Mouse (Mus musculus) hindbrain, embryonic 16.5 days (tissue): Measurements from ENCODE around the gene Herpud1. TPM values are rescaled to one million over a fixed set of nuclear protein-coding genes. Genes with fewer than 3 reads are reported as not detected.
A peak's percentile ranks its signal among the peaks of the same experiment; 100 is the strongest.

Experiments
- ATAC-seq: fragments of 200-750 bp; cut with Nextera tagmentation; 2 replicates; pipeline ENCODE4 v1.8.0; 2017; ENCODE audit warnings: moderate TSS enrichment, moderate library complexity
- H3K27ac ChIP-seq: fragments of 300-500 bp; sonication (generic); 2 replicates; pipeline ENCODE4 v1.5.1; 2014; ENCODE audit warnings: low read depth, mild to moderate bottlenecking, control low read depth, low read length, moderate library complexity
- H3K27me3 ChIP-seq: fragments of 300-500 bp; sonication (generic); replicated peaks from 2 replicates; pipeline ENCODE4 v1.6.1; 2014; ENCODE audit warnings: low read length; ENCODE audit not compliant: control insufficient read depth, insufficient read depth
- H3K36me3 ChIP-seq: fragments of 300-500 bp; sonication (generic); 2 replicates; pipeline ENCODE4 v1.6.1; 2014; ENCODE audit warnings: mild to moderate bottlenecking, low read length, moderate library complexity, mixed read lengths; ENCODE audit not compliant: control insufficient read depth, insufficient read depth
- H3K4me1 ChIP-seq: fragments of 300-500 bp; sonication (generic); 2 replicates; pipeline ENCODE4 v1.6.1; 2014; ENCODE audit warnings: low read depth, low read length; ENCODE audit not compliant: control insufficient read depth, insufficient read depth
- H3K4me2 ChIP-seq: fragments of 300-500 bp; sonication (generic); 2 replicates; pipeline ENCODE4 v1.6.1; 2014; ENCODE audit warnings: mild to moderate bottlenecking, low read length, control low read depth, moderate library complexity
- H3K4me3 ChIP-seq: fragments of 300-500 bp; sonication (generic); 2 replicates; pipeline ENCODE4 v1.5.1; 2014; ENCODE audit warnings: mild to moderate bottlenecking, low read length, control low read depth, moderate library complexity
- H3K9ac ChIP-seq: fragments of 300-500 bp; sonication (generic); 2 replicates; pipeline ENCODE4 v1.6.1; 2014; ENCODE audit warnings: low read depth, mild to moderate bottlenecking, control low read depth, low read length, moderate library complexity
- H3K9me3 ChIP-seq: fragments of 300-500 bp; sonication (generic); 2 replicates; pipeline ENCODE4 v1.6.1; 2014; ENCODE audit warnings: mild to moderate bottlenecking, low read length, moderate library complexity; ENCODE audit not compliant: control insufficient read depth
- WGBS: fragments of 180-500 bp; shearing (Covaris S2); extraction: QIAGEN DNeasy Blood & Tissue Kit; methylation state at CpG from one replicate; pipeline ENCODE4 v1.1.7; 2014; 5-methylcytosine and 5-hydroxymethylcytosine counted together
- polyA plus RNA-seq: library from polyadenylated mRNA; unstranded; fragments of >200 nt; fragmentation: Nextera tagmentation; extraction: Ambion mirVana; gene quantifications from 2 replicates; pipeline ENCODE4 v1.2.1, GENCODE M21; 2015

Gene Herpud1
- polyA plus RNA-seq, 1 experiment from 2014 or later: 71.3 TPM

DNA sequence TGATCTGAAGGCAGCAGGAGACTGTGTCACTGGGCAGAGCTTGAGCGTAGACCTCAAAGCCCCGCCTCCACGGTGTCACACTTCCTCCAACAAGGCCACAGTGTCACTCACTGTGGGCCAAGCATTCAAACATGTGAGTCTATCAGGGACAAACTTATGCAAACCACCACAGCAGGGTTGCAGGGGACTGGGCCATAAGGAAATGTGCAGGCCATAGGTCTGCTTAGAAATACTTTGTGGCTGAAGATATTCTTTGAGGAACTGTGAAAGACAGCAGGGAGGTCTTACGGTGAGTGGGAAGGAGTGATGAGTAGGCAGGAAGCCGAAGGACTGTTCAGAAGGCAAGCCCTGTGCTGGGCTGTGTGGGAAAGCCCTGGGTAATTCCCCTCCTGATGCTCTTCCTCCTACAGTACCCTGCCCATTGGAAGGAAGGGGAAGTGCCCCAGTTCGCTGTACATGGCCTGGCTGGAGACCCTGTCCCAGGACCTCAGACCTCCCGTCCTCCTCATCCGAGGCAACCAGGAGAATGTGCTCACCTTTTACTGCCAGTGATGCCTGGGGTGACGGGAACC lies 20.7 kb upstream of the Herpud1 start:
- H3K27ac ChIP-seq: no peak overlapping the region
- no peaks in the 10 kb centered on the region for H3K27me3 ChIP-seq
- WGBS: 89% methylated on average over 9 of the region's 9 CpGs
- ATAC-seq: no peak
- no peaks in the 10 kb centered on the region for H3K4me1 ChIP-seq
- H3K9me3 ChIP-seq: no peaks in the 10 kb centered on the region
- H3K4me2 ChIP-seq: no peak overlapping the region
- no peak overlapping the region for H3K4me3 ChIP-seq
- no peak overlapping the region for H3K9ac ChIP-seq
- no peaks in the 10 kb centered on the region for H3K36me3 ChIP-seq

DNA sequence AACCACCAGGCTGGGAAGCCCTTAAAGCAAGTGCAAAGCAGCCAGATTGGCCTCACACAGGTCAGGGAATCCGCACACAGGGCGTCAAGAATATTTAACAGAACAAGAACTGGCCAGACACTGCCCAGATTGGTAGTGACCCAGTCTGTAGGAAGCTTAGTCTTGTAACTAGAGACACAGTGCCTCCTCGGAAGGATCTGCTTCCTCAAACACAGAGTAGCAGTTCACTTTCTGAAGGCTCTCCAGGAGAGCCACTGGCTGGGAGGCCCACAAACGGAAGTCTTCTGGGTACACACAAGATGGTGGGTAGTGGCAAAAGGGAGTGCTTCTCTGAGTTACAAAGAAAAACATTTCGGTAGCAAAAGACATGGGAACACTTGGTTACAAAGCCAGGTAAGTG lies 15.4 kb upstream of the Herpud1 start:
- Histone ChIP-seq H3K4me3 (no peak overlapping the region), H3K4me1 (no peaks in the 10 kb centered on the region), H3K9ac (no peak overlapping the region), H3K36me3 (no peaks in the 10 kb centered on the region), H3K27ac (no peak overlapping the region), H3K4me2 (no peak overlapping the region), H3K9me3 (no peaks in the 10 kb centered on the region), H3K27me3 (no peaks in the 10 kb centered on the region)
- WGBS: 88% methylated on average over 5 of the region's 5 CpGs
- no peak for ATAC-seq

DNA sequence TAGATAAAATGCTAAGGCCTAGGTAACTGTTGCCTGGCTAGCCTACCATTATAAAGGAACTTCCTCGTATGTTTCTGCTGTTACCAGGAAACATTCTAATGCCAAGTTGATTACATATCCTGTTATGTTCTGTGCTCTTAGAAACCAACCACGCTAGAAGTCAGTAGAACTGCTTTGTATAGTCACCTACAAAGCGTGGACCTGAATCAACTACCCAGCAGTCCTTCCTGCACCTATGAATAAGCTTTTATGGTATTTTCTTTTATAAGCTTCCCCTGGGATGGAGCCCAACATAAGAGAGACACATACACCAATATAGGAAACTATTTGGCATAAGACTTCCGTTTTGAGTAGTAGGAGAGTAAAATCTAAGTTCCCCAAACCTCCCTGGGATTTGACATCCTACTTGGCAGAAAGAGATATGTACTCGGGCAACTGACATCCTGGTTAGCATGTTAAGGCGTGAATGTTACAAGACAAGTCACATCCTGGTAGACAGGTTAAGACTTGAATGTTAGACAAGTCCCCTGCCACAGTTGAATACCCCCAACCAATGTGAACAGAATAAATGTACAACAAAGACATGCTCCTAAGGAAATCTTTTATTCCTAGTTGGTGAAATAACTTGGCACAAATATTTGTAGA lies 13.2 kb upstream of the Herpud1 start:
- no peaks in the 10 kb centered on the region for H3K36me3 ChIP-seq
- H3K27me3 ChIP-seq: no peaks in the 10 kb centered on the region
- H3K9ac ChIP-seq: no peak overlapping the region
- H3K4me2 ChIP-seq: no peak overlapping the region
- WGBS: 85% methylated on average over 6 of the region's 6 CpGs
- no peak for ATAC-seq
- no peak overlapping the region for H3K4me3 ChIP-seq
- no peak overlapping the region for H3K27ac ChIP-seq
- H3K9me3 ChIP-seq: no peaks in the 10 kb centered on the region
- H3K4me1 ChIP-seq: no peaks in the 10 kb centered on the region

DNA sequence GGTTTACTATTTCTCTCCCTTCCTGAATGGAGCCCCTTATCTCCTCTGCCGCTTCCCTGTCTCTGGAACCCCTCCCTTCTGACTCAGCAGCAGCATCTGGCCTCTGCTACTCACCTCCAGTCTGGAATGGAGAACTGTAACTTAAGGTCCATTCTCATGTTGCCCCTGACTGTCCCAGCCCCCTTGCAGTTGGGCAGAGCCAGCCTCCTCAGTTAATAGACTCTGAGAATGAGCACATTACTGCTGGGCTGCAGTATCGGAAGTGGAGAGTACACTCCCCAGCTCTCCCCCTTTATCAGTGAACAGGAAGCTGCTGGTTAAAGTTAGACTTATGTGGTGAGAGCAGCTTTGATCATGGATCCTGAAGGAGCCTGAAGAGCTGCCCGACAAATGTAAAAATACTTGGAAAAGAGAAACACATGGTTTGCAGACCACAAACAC lies 10.7 kb upstream of the Herpud1 start:
- no peak overlapping the region for H3K4me3 ChIP-seq
- no peak for ATAC-seq

DNA sequence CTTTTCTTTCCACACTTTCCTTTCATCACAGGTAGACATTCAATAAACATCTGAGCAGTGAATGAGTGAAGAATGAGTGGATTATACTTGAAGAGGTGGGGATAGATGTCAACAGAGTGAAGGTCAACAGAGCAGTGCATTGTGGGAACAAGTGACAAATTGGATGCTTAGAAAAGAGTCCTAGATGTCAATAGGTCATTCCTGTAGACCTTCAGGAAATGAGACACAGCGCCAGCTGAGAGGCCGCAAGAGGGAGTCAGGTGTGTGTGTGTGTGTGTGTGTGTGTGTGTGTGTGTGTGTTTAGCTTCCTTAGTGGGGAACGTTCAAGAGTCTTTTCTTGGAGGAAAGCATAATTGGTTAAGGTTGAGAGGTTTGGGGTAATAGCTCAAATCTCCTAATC lies 10.1 kb upstream of the Herpud1 start:
- no peaks in the 10 kb centered on the region for H3K27me3 ChIP-seq
- H3K4me3 ChIP-seq: no peak overlapping the region
- H3K9me3 ChIP-seq: no peaks in the 10 kb centered on the region
- H3K4me2 ChIP-seq: no peak overlapping the region
- no peak for ATAC-seq
- H3K36me3 ChIP-seq: no peaks in the 10 kb centered on the region
- WGBS: 83% methylated on average over 3 of the region's 3 CpGs
- H3K4me1 ChIP-seq: no peaks in the 10 kb centered on the region
- H3K9ac ChIP-seq: no peak overlapping the region
- H3K27ac ChIP-seq: no peak overlapping the region

More for the DNA sequence above, 10.7 kb upstream of the Herpud1 start:
- H3K4me1 ChIP-seq: no peaks in the 10 kb centered on the region
- no peak overlapping the region for H3K9ac ChIP-seq
- no peaks in the 10 kb centered on the region for H3K27me3 ChIP-seq
- 74% methylated on average over 3 of the region's 3 CpGs for WGBS
- H3K36me3 ChIP-seq: no peaks in the 10 kb centered on the region
- no peak overlapping the region for H3K27ac ChIP-seq
- H3K9me3 ChIP-seq: no peaks in the 10 kb centered on the region
- no peak overlapping the region for H3K4me2 ChIP-seq

DNA sequence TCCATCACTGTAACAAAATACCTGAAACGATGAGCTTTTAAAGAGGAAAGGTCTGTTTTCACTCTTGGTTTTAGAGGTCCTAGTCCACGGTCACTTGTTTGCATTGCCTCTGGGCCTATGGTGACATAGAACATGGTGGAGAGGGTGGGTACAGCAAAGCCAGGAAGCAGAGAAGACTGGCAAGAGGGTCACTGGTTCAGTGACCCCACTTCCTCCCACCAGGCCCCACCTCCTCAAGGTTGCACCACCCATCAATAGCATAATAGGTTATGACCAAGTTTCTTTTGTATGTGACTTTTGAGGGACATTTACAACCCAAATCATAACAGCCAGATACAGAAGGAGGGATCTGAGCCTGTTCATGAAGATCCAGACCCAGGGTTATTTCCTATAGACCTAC lies 9.7 kb upstream of the Herpud1 start:
- H3K4me3 ChIP-seq: no peak overlapping the region
- no peaks in the 10 kb centered on the region for H3K27me3 ChIP-seq
- H3K36me3 ChIP-seq: no peaks in the 10 kb centered on the region
- H3K27ac ChIP-seq: no peak overlapping the region
- no peak overlapping the region for H3K9ac ChIP-seq
- WGBS: 92% methylated on average over 2 of the region's 2 CpGs
- no peak overlapping the region for H3K4me2 ChIP-seq
- no peaks in the 10 kb centered on the region for H3K4me1 ChIP-seq
- no peak for ATAC-seq
- no peaks in the 10 kb centered on the region for H3K9me3 ChIP-seq

DNA sequence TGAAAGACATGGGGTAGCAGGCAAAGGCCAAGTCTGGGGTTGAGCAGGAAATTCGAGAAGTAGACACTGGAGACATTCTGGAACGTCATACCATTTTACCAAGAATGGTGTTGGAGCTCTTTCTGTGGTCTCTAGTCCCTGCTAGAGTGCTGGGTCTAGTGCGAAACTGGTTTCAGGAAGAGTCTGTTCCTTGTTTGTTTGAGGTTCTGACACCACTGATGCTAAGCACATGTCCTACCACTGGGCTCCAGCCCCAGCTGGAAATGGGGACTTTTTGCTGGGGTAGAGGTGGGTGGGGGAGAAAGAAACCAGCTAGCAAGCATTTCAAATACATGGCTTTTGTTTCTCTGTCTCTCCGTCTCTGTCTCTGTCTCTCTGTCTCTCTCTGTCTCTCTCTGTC lies 9.2 kb upstream of the Herpud1 start:
- WGBS: 84% methylated on average over 4 of the region's 4 CpGs
- no peaks in the 10 kb centered on the region for H3K36me3 ChIP-seq
- H3K9ac ChIP-seq: no peak overlapping the region
- no peak for ATAC-seq
- no peaks in the 10 kb centered on the region for H3K9me3 ChIP-seq
- H3K4me1 ChIP-seq: no peaks in the 10 kb centered on the region
- H3K27ac ChIP-seq: no peak overlapping the region
- H3K4me3 ChIP-seq: no peak overlapping the region
- H3K4me2 ChIP-seq: no peak overlapping the region
- no peaks in the 10 kb centered on the region for H3K27me3 ChIP-seq

DNA sequence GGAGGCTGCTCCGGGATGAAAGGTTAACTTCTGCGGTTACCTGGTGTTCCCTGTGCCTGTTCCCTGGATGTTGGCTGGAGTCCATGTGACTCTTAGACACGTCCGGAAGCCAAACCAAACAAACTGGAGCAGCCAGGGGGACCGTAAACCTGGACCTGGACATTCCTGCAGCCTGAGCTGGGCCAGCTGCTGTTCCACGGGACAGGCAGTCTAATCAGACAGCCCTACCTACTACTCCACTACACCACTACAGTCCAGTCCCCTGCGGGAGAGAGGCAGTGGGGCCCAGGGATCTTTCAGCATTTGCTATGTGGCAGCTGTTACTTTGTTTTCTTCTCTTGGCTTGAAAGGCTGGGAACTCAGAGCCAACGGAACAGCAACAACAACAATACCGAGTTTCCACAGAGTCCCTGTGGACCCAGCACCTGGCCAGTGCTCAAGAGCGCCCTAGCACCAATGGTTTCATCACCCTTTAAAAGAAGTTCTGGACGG lies 8.5 kb upstream of the Herpud1 start:
- H3K9me3 ChIP-seq: no peaks in the 10 kb centered on the region
- no peaks in the 10 kb centered on the region for H3K27me3 ChIP-seq
- H3K36me3 ChIP-seq: no peaks in the 10 kb centered on the region
- no peak overlapping the region for H3K4me3 ChIP-seq
- H3K27ac ChIP-seq: no peak overlapping the region
- WGBS: 62% methylated on average over 11 of the region's 11 CpGs
- 0 out of 2 replicates have a peak, but pooled peaks have one; percentile 20 for ATAC-seq
- no peak overlapping the region for H3K9ac ChIP-seq
- no peak overlapping the region for H3K4me2 ChIP-seq
- H3K4me1 ChIP-seq: no peaks in the 10 kb centered on the region

DNA sequence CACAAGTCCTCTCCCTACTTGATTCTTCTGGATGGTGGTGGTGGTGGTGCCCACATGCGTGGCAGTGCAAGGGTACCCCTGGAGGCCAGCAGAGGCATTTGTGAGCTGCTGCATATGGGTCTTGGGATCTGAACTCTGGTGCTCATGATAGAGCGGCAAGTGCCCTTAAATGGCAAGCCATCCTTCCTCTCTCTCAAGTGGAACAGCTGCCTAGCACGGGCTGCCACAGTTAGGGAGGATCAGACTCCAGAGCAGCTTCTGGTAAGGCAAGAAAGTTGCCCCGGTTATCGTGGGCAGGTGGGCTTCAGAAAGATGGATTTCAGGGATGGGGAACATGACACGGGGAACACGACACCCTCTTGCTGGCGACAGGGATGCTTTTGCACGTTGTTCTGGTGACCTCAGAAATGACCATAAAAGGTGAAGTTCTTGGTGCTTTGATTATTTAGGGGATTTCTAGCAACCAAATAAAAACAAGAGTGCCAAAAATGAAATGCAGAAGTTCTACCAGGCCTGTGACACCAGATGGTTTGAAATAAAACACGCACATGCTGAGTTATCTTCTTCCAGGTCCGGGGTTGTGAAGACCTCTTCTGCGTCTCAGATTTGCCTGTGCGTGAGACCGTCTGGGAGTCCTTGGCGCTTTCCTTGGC lies 7.3 kb upstream of the Herpud1 start:
- Histone ChIP-seq H3K4me3 (no peak overlapping the region), H3K4me1 (no peaks in the 10 kb centered on the region), H3K27ac (no peak overlapping the region), H3K36me3 (no peaks in the 10 kb centered on the region), H3K9ac (no peak overlapping the region), H3K9me3 (no peaks in the 10 kb centered on the region), H3K4me2 (no peak overlapping the region), H3K27me3 (no peaks in the 10 kb centered on the region)
- 89% methylated on average over 15 of the region's 15 CpGs for WGBS
- ATAC-seq: no peak
